Mouse (Mus musculus): ENCODE results near the gene Ccdc97. TPM values are rescaled to one million over a fixed set of nuclear protein-coding genes. Genes with fewer than 3 reads are reported as not detected.

Ccdc97 gene
- polyA plus RNA-seq, 2 experiments = 11.3 to 17.1 TPM

GRCm38 (mm10) chr7:25734991-25735390 lies 16.1 kb upstream of the Ccdc97 start:
- no peak for DNase-seq (ENCODE audit: low read depth in 3 of 3, low spot score in 3 of 3)
- Histone ChIP-seq H3K9me3 (ENCODE audit: control insufficient read depth, low read length) (no peaks in the 10 kb centered on the region), H3K4me1 (replicated peaks; ENCODE audit: control insufficient read depth in 2 of 2, insufficient read depth in 2 of 2, low read length in 1 of 2) (peaks cover 6 to 7% of the 10 kb centered on the region in 2 experiments; a peak in 3 of 4 replicates), H3K9ac (replicated peaks) (no peak overlapping the region), H3K36me3 (replicated peaks; ENCODE audit: control insufficient read depth, insufficient read depth, low read depth) (peaks cover 97% of the 10 kb centered on the region), H3K27me3 (ENCODE audit: control insufficient read depth, insufficient read depth, low read length) (no peaks in the 10 kb centered on the region), H3K27ac (no peak overlapping the region), H3K4me3 (ENCODE audit: insufficient read depth in 1 of 2, low read depth in 2 of 2, low read length in 2 of 2) (no peak overlapping the region), H3K4me2 (ENCODE audit: low read depth) (no peak overlapping the region)
- ATAC-seq (ENCODE audit: insufficient read depth) = no peak
- 15% methylated on average over 4 of the region's 4 CpGs for WGBS (ENCODE audit: insufficient replicate concordance)
- TF ChIP-seq EP300 (IDR thresholded peaks at IDR 0.05; ENCODE audit: low read depth) = peak; percentile 57
- no peak for TF ChIP-seq CTCF (IDR thresholded peaks at IDR 0.05; ENCODE audit: low read depth)

- TF ChIP-seq CTCF (IDR thresholded peaks at IDR 0.05; ENCODE audit: low read depth) (no peak), EP300 (IDR thresholded peaks at IDR 0.05; ENCODE audit: low read depth) (no peak)
- H3K4me3 ChIP-seq (ENCODE audit: insufficient read depth in 1 of 2, low read depth in 2 of 2, low read length in 2 of 2) = no peak overlapping the region
- no peak overlapping the region for H3K9ac ChIP-seq (replicated peaks)
- ATAC-seq (ENCODE audit: insufficient read depth) (no peak), DNase-seq (ENCODE audit: low read depth in 3 of 3, low spot score in 3 of 3) (no peak)
- no peaks in the 10 kb centered on the region for H3K27me3 ChIP-seq (ENCODE audit: control insufficient read depth, insufficient read depth, low read length)
- WGBS (ENCODE audit: insufficient replicate concordance) = 68% methylated on average over 8 of the region's 8 CpGs
- H3K36me3 ChIP-seq (replicated peaks; ENCODE audit: control insufficient read depth, insufficient read depth, low read depth) = peaks cover 96% of the 10 kb centered on the region
- H3K4me1 ChIP-seq (replicated peaks; ENCODE audit: control insufficient read depth in 2 of 2, insufficient read depth in 2 of 2, low read length in 1 of 2) = peaks cover 4 to 6% of the 10 kb centered on the region in 2 experiments; a peak in 3 of 4 replicates
- H3K4me2 ChIP-seq (ENCODE audit: low read depth) = no peak overlapping the region
- H3K27ac ChIP-seq = no peak overlapping the region
- H3K9me3 ChIP-seq (ENCODE audit: control insufficient read depth, low read length) = no peaks in the 10 kb centered on the region
Measured at GRCm38 (mm10) chr7:25731294-25732055, 12.6 kb upstream of the Ccdc97 start.

GRCm38 (mm10) chr7:25729862-25730261 lies 11.0 kb upstream of the Ccdc97 start:
- no peaks in the 10 kb centered on the region for H3K9me3 ChIP-seq (ENCODE audit: control insufficient read depth, low read length)
- no peak overlapping the region for H3K9ac ChIP-seq (replicated peaks)
- no peaks in the 10 kb centered on the region for H3K27me3 ChIP-seq (ENCODE audit: control insufficient read depth, insufficient read depth, low read length)
- ATAC-seq (ENCODE audit: insufficient read depth) (no peak), DNase-seq (ENCODE audit: low read depth in 3 of 3, low spot score in 3 of 3) (no peak)
- no peak for TF ChIP-seq EP300 (IDR thresholded peaks at IDR 0.05; ENCODE audit: low read depth)
- no peak for TF ChIP-seq CTCF (IDR thresholded peaks at IDR 0.05; ENCODE audit: low read depth)
- 89% methylated on average over 2 of the region's 2 CpGs for WGBS (ENCODE audit: insufficient replicate concordance)
- peaks cover 96% of the 10 kb centered on the region for H3K36me3 ChIP-seq (replicated peaks; ENCODE audit: control insufficient read depth, insufficient read depth, low read depth)
- H3K27ac ChIP-seq = no peak overlapping the region
- no peak overlapping the region for H3K4me2 ChIP-seq (ENCODE audit: low read depth)
- H3K4me1 ChIP-seq (replicated peaks; ENCODE audit: control insufficient read depth in 2 of 2, insufficient read depth in 2 of 2, low read length in 1 of 2) = peaks cover 0 to 2% of the 10 kb centered on the region in 2 experiments; a peak in 3 of 4 replicates
- no peak overlapping the region for H3K4me3 ChIP-seq (ENCODE audit: insufficient read depth in 1 of 2, low read depth in 2 of 2, low read length in 2 of 2)

GRCm38 (mm10) chr7:25729396-25729795 lies 10.5 kb upstream of the Ccdc97 start:
- no peak for DNase-seq (ENCODE audit: low read depth in 3 of 3, low spot score in 3 of 3)
- ATAC-seq (ENCODE audit: insufficient read depth) = no peak
- Histone ChIP-seq H3K9ac (replicated peaks) (no peak overlapping the region), H3K27ac (no peak overlapping the region), H3K4me2 (ENCODE audit: low read depth) (no peak overlapping the region), H3K4me1 (replicated peaks; ENCODE audit: control insufficient read depth in 2 of 2, insufficient read depth in 2 of 2, low read length in 1 of 2) (no peaks in the 10 kb centered on the region), H3K27me3 (ENCODE audit: control insufficient read depth, insufficient read depth, low read length) (no peaks in the 10 kb centered on the region), H3K9me3 (ENCODE audit: control insufficient read depth, low read length) (no peaks in the 10 kb centered on the region), H3K36me3 (replicated peaks; ENCODE audit: control insufficient read depth, insufficient read depth, low read depth) (peaks cover 96% of the 10 kb centered on the region), H3K4me3 (ENCODE audit: insufficient read depth in 1 of 2, low read depth in 2 of 2, low read length in 2 of 2) (no peak overlapping the region)
- no peak for TF ChIP-seq CTCF (IDR thresholded peaks at IDR 0.05; ENCODE audit: low read depth)
- TF ChIP-seq EP300 (IDR thresholded peaks at IDR 0.05; ENCODE audit: low read depth) = no peak
- 56% methylated on average over 2 of the region's 2 CpGs for WGBS (ENCODE audit: insufficient replicate concordance)

- ATAC-seq (ENCODE audit: insufficient read depth) (no peak), DNase-seq (ENCODE audit: low read depth in 3 of 3, low spot score in 3 of 3) (no peak)
- WGBS (ENCODE audit: insufficient replicate concordance) = 89% methylated on average over 5 of the region's 5 CpGs
- Histone ChIP-seq H3K4me2 (ENCODE audit: low read depth) (no peak overlapping the region), H3K4me3 (ENCODE audit: insufficient read depth in 1 of 2, low read depth in 2 of 2, low read length in 2 of 2) (no peak overlapping the region), H3K9ac (replicated peaks) (no peak overlapping the region), H3K4me1 (replicated peaks; ENCODE audit: control insufficient read depth in 2 of 2, insufficient read depth in 2 of 2, low read length in 1 of 2) (no peaks in the 10 kb centered on the region; a peak in 1 of 4 replicates), H3K36me3 (replicated peaks; ENCODE audit: control insufficient read depth, insufficient read depth, low read depth) (peaks cover 98% of the 10 kb centered on the region), H3K9me3 (ENCODE audit: control insufficient read depth, low read length) (no peaks in the 10 kb centered on the region), H3K27ac (no peak overlapping the region), H3K27me3 (ENCODE audit: control insufficient read depth, insufficient read depth, low read length) (no peaks in the 10 kb centered on the region)
- TF ChIP-seq CTCF (IDR thresholded peaks at IDR 0.05; ENCODE audit: low read depth) (no peak), EP300 (IDR thresholded peaks at IDR 0.05; ENCODE audit: low read depth) (no peak)
Measured at GRCm38 (mm10) chr7:25727800-25728199, 8.9 kb upstream of the Ccdc97 start.

Measured in liver, embryonic 14.5 days (tissue).